Mouse (Mus musculus): Measurements from ENCODE around the gene Ezh2.
"Not testable (repeated sequence)": the region's sequence is repeated elsewhere in the genome, so short reads cannot be mapped to it uniquely, and the experiment has no call there.

Gene Ezh2

GRCm38 (mm10) chr6:47594926-47595623, at the start of gene Ezh2:
Gene Ezh2 (minus strand): TSS chr6:47595341.
- DNase-seq (ENCODE audit: low read depth, low spot score) = peak; percentile 98

DNA sequence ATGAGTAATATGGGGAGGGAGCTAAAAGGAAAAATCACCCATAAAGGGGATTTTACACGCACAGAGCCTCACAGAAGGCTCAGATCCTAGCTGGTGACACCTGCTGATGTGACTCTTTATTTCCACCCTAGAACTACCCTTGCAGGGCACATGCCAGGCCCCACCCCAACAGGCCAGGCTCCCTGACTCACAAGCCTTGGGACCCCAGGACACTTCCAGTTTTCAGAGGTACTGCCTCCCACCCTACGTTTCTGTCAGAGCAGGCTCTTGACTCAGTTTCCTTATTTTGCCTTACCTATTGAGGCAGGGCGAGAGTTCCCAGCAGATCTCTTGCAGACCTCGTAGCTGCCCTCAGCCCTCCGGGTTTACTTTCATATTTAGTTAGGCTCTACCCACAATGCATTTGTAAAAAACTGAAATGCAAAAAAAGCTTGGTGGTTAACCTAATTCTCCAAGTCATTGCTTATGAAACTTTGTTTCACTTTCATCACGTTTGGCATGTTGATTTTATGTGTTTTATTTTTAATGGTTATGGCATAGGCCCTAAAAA, 41.5 kb upstream of the Ezh2 start:
- DNase-seq (ENCODE audit: low read depth, low spot score) = no peak

DNA sequence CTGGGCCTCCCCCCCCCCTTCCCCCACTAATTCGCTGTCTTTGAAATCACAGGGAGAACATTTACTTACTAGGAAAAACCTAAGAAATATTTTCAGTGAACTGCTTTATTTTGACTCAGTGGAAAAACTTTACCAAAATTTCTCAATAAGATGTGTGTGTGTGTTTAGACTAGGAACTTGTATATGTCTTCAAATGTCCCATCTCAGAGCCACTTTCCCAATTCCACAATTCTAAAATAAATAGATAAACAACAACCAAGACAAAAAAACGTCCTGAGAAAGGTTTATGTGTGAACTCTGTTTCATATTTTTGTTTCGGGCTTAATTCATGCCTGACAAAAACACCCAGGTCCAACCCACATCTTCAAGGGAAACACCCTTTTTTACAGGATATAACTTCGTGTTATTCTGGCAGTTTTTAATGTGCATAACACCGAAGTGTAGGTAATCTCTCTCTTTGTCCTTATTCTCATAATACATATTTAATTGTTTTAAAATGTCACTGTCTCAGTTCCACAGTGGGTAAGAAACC, 40.9 kb upstream of the Ezh2 start:
- no peak for DNase-seq (ENCODE audit: low read depth, low spot score)

DNA sequence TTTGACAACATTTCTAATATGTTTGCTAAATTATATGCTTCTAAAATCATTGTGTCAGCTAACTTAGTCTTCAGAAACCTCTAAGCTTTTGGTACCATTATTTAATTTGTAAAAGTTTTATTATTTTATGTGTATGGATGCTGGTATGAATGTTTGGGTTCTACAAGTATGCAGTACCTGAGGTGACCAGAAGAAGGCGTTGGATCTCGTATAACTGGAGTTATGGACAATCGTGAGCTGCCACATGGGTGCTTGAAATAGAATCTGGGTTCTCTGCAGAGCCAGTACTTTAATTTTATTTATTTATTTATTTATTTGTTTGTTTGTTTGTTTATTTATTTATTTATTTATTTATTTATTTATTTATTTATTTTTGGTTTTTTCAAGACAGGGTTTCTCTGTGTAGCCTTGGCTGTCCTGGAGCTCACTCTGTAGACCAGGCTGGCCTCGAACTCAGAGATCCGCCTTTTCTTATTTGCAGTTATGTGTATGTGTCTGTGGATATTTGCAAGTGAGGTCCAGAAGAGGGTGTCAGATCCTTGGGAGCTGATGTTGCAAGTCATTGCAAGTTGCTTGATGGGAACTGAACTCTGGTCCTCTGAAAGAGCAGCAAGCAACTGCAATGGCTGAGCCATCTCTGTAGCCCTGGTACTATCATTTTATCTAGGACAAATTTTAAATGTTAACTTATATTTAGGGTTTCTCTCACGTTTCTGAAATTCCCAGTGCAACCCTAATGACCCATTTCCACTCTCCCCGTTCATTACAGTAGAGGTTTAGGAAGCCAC, 40.3 kb upstream of the Ezh2 start:
- DNase-seq (ENCODE audit: low read depth, low spot score) = no peak

DNA sequence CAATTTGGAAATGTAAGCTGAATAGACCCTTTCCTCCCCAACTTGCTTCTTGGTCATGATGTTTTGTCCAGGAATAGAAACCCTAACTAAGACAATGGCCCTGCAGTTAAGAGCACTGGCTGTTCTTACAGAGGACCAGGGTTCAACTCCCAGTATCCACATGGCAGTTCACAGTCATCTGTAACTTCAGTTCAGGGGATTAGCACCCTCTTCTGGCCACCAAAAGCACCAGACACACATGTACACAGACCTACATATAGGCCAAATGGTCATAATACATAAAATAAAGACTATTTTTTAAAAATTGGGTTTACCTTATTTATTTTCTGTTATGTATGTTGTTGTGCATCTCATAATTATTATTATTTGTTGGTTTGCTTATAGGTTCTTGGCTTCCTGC, 38.3 kb upstream of the Ezh2 start:
- DNase-seq (ENCODE audit: low read depth, low spot score) = peak; percentile 51

GRCm38 (mm10) chr6:47630061-47630460, 34.9 kb upstream of the Ezh2 start:
- DNase-seq (ENCODE audit: low read depth, low spot score) = not testable (repeated sequence)

- no peak for DNase-seq (ENCODE audit: low read depth, low spot score)
Measured at GRCm38 (mm10) chr6:47627978-47628377, 32.8 kb upstream of the Ezh2 start.

DNA sequence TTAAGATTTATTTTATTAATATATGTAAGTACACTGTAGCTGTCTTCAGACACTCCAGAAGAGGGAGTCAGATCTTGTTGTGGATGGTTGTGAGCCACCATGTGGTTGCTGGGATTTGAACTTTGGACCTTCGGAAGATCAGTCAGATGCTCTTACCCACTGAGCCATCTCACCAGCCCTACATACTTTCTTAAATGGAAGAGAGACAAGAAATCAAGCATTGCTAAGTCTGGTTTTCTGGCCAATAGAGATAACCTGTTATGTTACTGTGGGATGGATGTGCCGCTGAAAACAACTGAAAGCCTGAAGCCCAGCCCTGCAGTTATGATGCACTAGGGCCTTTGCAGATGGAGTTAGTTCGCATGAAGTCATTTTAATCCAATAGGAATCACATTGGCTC, 31.8 kb upstream of the Ezh2 start:
- DNase-seq (ENCODE audit: low read depth, low spot score) = not testable (repeated sequence)

GRCm38 (mm10) chr6:47621039-47621438, 25.9 kb upstream of the Ezh2 start:
- peak; percentile 79 for DNase-seq (ENCODE audit: low read depth, low spot score)

DNA sequence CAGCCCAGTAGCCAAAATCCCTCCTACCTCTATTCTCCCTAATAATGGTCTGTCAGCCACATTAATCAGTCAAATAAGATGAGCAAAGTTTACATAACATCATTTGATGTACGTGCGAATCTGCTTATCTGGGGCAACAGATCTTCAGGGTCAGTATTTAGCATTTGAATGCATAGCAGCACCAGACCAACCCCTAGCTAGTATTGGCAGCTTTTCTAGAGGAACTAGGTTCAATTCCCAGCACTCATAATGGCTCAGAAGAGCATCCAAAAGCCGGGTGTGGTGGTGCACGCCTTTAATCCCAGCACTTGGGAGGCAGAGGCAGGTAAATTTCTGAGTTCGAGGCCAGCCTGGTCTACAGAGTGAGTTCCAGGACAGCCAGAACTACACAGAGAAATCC, 13.2 kb upstream of the Ezh2 start:
- not testable (repeated sequence) for DNase-seq (ENCODE audit: low read depth, low spot score)

DNA sequence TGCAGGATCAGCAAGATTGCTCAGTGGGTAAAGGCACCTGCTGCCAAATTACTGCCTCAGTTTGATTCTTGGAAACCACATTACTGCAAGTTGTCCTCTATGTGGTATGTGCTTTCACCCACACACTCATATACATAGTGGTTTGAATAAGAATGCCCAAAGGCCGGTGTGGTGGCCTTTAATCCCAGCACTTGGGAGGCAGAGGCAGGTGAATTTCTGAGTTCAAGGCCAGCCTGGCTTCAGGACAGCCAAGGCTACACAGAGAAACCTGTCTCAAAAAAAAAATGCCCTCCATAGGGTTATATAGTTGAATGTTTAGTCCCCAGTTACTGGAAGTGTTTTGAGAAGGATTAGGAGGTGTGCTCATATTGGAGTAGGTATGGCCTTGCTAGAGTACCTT, 6.8 kb upstream of the Ezh2 start:
- DNase-seq (ENCODE audit: low read depth, low spot score) = no peak

DNA sequence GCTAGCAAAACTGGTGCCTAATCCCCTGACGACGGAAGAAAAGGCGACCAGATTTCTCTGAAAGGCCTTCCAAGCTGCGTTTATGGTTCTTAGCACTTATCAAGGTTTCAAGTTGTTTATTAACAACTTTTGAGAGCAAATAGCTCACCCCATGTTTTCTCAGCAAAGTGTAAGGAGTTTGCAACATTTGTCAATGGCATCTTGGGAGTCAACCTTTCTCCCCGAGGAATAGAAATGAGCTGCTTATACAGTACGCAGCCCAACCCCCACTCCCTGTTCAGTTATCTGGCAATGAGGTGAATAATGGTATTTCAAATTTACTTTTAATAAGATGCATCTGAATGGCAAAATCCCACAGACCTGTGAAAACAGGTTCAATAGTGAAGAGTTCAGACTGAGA, 555 bp upstream of the Ezh2 start:
- DNase-seq (ENCODE audit: low read depth, low spot score) = peak; percentile 61

GRCm38 (mm10) chr6:47594141-47594835, 853 bp downstream of the Ezh2 start:
- DNase-seq (ENCODE audit: low read depth, low spot score) = peak; percentile 66

DNA sequence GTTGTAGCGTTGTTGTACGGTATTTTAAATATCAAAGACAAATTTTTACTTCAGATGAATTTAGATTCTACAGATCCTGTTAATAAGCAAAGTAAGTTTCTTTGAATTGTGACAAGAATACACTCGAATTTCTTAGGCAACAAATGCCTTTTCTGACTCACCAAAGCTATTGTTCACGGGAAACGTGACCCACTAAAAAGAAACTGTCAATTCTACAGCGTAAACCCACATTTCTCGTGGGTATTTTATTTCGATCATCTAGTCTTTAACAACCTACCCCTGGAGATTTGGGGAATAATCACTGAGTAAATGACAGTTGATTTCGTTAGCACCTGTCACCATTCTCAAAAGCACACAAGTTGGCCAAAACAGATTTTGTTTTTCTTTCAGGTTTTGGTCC, 1.6 kb downstream of the Ezh2 start:
- DNase-seq (ENCODE audit: low read depth, low spot score) = no peak

- not testable (repeated sequence) for DNase-seq (ENCODE audit: low read depth, low spot score)
Measured at GRCm38 (mm10) chr6:47587332-47587731, 7.8 kb downstream of the Ezh2 start.

GRCm38 (mm10) chr6:47572887-47573286, 22.3 kb downstream of the Ezh2 start:
- no peak for DNase-seq (ENCODE audit: low read depth, low spot score)

- DNase-seq (ENCODE audit: low read depth, low spot score) = peak; percentile 11
Measured at GRCm38 (mm10) chr6:47565326-47566035, 29.7 kb downstream of the Ezh2 start.

GRCm38 (mm10) chr6:47561426-47561825, 33.7 kb downstream of the Ezh2 start:
- DNase-seq (ENCODE audit: low read depth, low spot score) = peak; percentile 21

DNA sequence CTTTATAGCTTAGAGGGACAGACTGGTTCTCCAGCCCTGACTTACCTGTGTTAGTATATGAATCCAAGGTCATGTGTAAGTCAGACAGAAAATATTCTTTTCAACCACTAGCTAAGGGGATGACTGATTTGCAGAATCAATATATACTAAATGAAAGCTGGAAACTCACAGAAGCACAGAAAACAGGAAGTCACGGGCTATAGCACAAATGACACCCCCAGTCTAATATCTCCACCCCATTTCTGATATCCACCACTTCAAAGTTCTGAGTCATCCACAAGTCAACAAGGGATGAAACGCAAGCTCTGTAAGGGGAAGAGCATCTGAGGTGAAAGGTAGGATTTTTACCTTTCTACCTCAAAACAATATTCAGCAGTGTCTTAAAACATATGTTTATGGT, 34.3 kb downstream of the Ezh2 start:
- DNase-seq (ENCODE audit: low read depth, low spot score) = no peak

DNA sequence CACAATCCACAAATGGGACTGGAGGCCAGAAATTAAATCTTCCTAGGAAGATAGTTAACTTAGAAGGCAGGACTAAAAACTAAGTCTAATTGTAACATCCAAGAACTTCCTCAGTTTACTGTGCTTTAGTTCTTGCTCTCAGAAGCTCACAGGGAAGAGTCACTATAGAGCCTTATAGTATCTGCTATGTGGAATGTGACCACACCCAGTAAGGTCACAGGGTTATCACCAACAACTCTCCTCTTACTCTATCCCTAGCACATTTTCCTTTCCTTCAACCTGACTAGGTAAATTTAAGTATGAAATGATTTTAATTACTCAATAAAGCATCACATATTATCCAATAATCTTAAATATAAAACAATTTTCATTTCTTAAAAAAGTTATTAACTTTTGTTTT, 34.7 kb downstream of the Ezh2 start:
- DNase-seq (ENCODE audit: low read depth, low spot score) = no peak

- peak; percentile 34 for DNase-seq (ENCODE audit: low read depth, low spot score)
Measured at GRCm38 (mm10) chr6:47559287-47559686, 35.9 kb downstream of the Ezh2 start.
